Mouse (Mus musculus): Measurements from ENCODE around the gene Camta2. TPM values are rescaled to one million over a fixed set of nuclear protein-coding genes. Genes with fewer than 3 reads are reported as not detected.

Gene Camta2
- polyA plus RNA-seq, 2 experiments, result 2.1 to 2.7 TPM

DNA sequence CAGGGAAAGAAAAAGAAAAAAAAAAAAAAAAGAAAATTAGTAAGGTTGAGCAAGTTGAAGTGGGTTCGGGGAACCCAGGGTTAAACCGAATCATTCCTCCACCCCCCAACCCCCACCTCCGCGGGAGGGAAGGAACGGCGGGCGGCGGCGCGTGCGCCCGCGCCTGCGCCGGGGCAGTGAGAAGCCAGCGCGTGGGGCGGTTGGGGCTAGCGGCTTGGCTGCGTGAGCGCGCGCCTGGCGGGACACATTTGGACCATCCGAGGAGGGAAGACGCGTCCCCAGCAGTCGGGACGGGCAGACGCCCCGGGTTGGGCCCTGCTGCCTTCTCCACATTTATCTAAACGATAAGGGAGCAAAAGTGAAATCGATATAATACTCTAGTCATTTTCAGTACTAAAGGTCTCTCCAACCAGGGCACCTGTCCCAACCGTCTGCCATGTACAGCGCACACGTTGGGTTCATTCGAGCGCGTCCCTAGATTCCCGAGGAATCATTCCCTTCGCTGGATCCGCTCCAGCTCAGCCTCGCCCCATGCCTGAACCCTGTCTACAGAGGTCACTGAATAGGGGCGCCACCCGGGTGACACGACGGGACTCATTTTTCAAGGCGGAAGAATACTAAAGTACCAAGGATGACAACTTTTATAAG, 32.9 kb downstream of the Camta2 start:
- Histone ChIP-seq H3K27me3 (ENCODE audit: control insufficient read depth, insufficient read depth, low read length) (no peaks in the 10 kb centered on the region; the same call in 1 of the 2 replicates), H3K9me3 (ENCODE audit: control insufficient read depth, low read length) (no peaks in the 10 kb centered on the region), H3K4me3 (ENCODE audit: insufficient read depth in 1 of 2, low read depth in 2 of 2, low read length in 2 of 2) (peak overlapping the region; percentile 66 to 97), H3K9ac (replicated peaks) (peak overlapping the region; percentile 99), H3K4me1 (replicated peaks; ENCODE audit: control insufficient read depth in 2 of 2, insufficient read depth in 2 of 2, low read length in 1 of 2) (peaks cover 40 to 42% of the 10 kb centered on the region in 2 experiments), H3K4me2 (ENCODE audit: low read depth) (peak overlapping the region; percentile 85), H3K36me3 (replicated peaks; ENCODE audit: control insufficient read depth, insufficient read depth, low read depth) (peaks cover 29% of the 10 kb centered on the region), H3K27ac (peak overlapping the region; percentile 91)
- no peak for TF ChIP-seq CTCF (IDR thresholded peaks at IDR 0.05; ENCODE audit: low read depth)
- TF ChIP-seq EP300 (IDR thresholded peaks at IDR 0.05; ENCODE audit: low read depth), result no peak; the same call in 1 of the 2 replicates
- DNase-seq (ENCODE audit: low read depth in 3 of 3, low spot score in 3 of 3) (peak; percentile 60 to 63 (median 63)), ATAC-seq (ENCODE audit: insufficient read depth) (peak; percentile 60)
- under 1% methylated on average over 48 of the region's 48 CpGs for WGBS (ENCODE audit: insufficient replicate concordance)

DNA sequence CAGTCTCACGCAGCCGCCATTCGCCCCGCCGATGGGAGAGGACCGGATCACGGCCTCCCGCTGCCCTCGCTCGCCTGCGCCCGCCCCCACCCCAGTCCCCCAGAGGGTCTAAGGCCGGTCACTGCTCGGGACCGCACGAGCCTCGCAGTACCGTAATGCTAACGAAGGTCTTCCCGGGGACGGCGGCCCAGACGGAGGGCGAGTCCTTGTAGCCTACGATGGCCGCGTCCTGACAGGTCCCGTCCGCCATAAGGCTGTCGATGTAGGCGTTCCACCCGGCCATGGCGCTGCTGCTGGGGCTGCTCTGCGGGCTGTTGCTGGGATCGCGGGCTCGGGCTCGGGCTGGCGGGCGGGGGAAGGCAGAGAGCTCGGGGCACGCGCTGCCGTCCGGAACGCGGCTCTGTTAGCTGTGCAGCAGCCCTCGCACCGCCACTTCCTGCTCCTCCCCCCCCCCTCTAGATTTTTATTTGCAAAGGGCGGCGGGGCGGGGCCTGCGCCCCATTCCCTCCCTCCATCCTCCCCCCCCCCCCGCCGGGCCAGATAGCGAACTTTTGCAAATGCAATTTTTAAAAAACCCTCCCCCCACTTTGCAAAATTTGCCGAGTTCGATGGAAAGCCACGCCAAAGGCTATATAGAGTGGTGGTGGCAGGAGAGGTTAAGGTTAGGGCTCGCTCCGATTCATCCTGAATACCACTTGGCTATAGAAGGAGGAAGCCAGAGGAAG, 33.5 kb downstream of the Camta2 start, which contains the start of gene Pfn1:
Gene Pfn1 (minus strand): TSS at position 447 of the 725 bp plus-strand sequence.
- DNase-seq (ENCODE audit: low read depth in 3 of 3, low spot score in 3 of 3) (peak; percentile 74 to 76 (median 75)), ATAC-seq (ENCODE audit: insufficient read depth) (peak; percentile 68)
- Histone ChIP-seq H3K4me1 (replicated peaks; ENCODE audit: control insufficient read depth in 2 of 2, insufficient read depth in 2 of 2, low read length in 1 of 2) (peaks cover 45 to 47% of the 10 kb centered on the region in 2 experiments), H3K27me3 (ENCODE audit: control insufficient read depth, insufficient read depth, low read length) (no peaks in the 10 kb centered on the region; the same call in 1 of the 2 replicates), H3K4me3 (ENCODE audit: insufficient read depth in 1 of 2, low read depth in 2 of 2, low read length in 2 of 2) (peak within 1 kb of the TSS; percentile 85 to 97), H3K9me3 (ENCODE audit: control insufficient read depth, low read length) (no peaks in the 10 kb centered on the region), H3K27ac (peak within 1 kb of the TSS; percentile 91), H3K36me3 (replicated peaks; ENCODE audit: control insufficient read depth, insufficient read depth, low read depth) (peaks cover 36% of the 10 kb centered on the region), H3K4me2 (ENCODE audit: low read depth) (peak within 1 kb of the TSS; percentile 85), H3K9ac (replicated peaks) (peak within 1 kb of the TSS; percentile 99)
- WGBS (ENCODE audit: insufficient replicate concordance), result under 1% methylated on average over 57 of the region's 61 CpGs
- TF ChIP-seq EP300 (IDR thresholded peaks at IDR 0.05; ENCODE audit: low read depth), result peak; percentile 15; the same call in 1 of the 2 replicates
- TF ChIP-seq CTCF (IDR thresholded peaks at IDR 0.05; ENCODE audit: low read depth), result no peak

DNA sequence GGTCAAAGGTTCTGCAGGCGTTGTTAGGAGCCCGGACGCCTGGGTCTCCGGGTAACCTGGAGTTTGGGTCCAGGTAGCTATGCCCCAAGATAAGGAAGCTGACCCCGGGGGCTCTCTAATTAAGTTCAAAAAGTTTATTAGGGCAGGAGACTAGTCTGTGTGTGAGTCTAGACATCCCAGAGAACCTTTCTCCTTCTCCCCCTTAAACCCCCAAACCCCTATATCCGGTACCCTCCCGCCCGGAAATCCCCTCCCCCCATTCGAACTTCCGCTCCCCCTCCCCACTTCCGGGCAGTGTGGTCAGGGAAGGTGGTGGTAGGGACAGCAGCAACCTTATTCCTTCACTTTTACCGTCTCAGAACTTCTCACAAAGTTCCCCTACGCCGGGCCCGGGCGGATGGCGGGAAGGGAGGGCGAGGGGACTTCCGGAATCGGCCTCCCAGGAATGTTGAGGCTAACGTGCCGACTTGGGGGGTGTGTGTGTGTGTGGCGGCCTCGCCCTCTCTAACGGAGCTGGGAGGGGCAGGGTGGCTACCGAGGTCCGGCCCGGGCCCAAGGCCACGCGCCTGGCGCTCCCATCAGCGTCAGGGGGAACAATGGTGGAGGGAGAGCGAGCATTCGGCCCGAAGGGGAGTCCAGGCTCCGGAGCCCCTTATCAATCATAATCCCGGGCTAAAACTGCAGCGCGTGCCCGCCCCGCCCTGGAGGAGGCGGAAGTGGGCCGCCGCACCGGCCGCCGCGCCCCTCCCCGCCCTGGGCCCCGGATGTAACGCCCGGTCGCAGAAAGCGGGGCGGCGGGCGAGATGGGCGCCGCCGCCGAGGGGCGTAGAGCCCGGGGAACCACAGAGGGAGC, 34.3 kb downstream of the Camta2 start:
- no peak for TF ChIP-seq EP300 (IDR thresholded peaks at IDR 0.05; ENCODE audit: low read depth)
- no peak for TF ChIP-seq CTCF (IDR thresholded peaks at IDR 0.05; ENCODE audit: low read depth)
- peaks cover 52 to 55% of the 10 kb centered on the region in 2 experiments for H3K4me1 ChIP-seq (replicated peaks; ENCODE audit: control insufficient read depth in 2 of 2, insufficient read depth in 2 of 2, low read length in 1 of 2)
- WGBS (ENCODE audit: insufficient replicate concordance), result under 1% methylated on average over 47 of the region's 63 CpGs
- peaks cover 43% of the 10 kb centered on the region for H3K36me3 ChIP-seq (replicated peaks; ENCODE audit: control insufficient read depth, insufficient read depth, low read depth)
- peak overlapping the region; percentile 91 for H3K27ac ChIP-seq
- DNase-seq (ENCODE audit: low read depth in 3 of 3, low spot score in 3 of 3) (peak in 1 of 3 experiments; percentile 58), ATAC-seq (ENCODE audit: insufficient read depth) (peak; percentile 73)
- H3K27me3 ChIP-seq (ENCODE audit: control insufficient read depth, insufficient read depth, low read length), result no peaks in the 10 kb centered on the region; the same call in 1 of the 2 replicates
- peak overlapping the region; percentile 99 for H3K9ac ChIP-seq (replicated peaks)
- H3K4me3 ChIP-seq (ENCODE audit: insufficient read depth in 1 of 2, low read depth in 2 of 2, low read length in 2 of 2), result peak overlapping the region; percentile 85 to 97
- no peaks in the 10 kb centered on the region for H3K9me3 ChIP-seq (ENCODE audit: control insufficient read depth, low read length)
- H3K4me2 ChIP-seq (ENCODE audit: low read depth), result peak overlapping the region; percentile 85

DNA sequence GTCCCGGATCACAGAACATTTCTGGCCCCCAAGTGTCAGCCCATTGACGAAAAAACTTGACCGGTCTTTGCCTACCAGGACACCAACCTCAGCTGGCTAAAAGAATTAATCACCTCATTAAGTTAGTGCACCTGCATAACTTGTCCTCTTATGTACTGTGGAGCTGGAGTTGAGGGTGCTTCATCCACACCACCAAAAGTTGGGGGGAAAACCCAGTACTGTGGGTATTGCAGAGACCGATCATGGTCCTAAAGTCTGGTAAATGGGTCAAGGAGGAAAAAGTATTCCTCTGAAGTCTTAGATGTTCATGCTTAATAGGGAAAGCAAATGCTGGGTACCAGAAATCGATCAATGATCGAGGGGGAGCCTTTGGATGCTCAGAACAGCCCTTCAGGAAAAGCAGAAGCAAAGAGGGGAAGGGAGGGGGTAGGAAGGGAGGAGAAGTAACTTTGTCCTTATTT, 35.0 kb downstream of the Camta2 start:
- peaks cover 54 to 58% of the 10 kb centered on the region in 2 experiments for H3K4me1 ChIP-seq (replicated peaks; ENCODE audit: control insufficient read depth in 2 of 2, insufficient read depth in 2 of 2, low read length in 1 of 2)
- DNase-seq (ENCODE audit: low read depth in 3 of 3, low spot score in 3 of 3) (no peak), ATAC-seq (ENCODE audit: insufficient read depth) (no peak)
- peak overlapping the region; percentile 85 to 97 for H3K4me3 ChIP-seq (ENCODE audit: insufficient read depth in 1 of 2, low read depth in 2 of 2, low read length in 2 of 2)
- peaks cover 43% of the 10 kb centered on the region for H3K36me3 ChIP-seq (replicated peaks; ENCODE audit: control insufficient read depth, insufficient read depth, low read depth)
- peak overlapping the region; percentile 91 for H3K27ac ChIP-seq
- peak overlapping the region; percentile 85 for H3K4me2 ChIP-seq (ENCODE audit: low read depth)
- WGBS (ENCODE audit: insufficient replicate concordance), result 24% methylated on average over 6 of the region's 6 CpGs
- peak overlapping the region; percentile 99 for H3K9ac ChIP-seq (replicated peaks)
- no peak for TF ChIP-seq EP300 (IDR thresholded peaks at IDR 0.05; ENCODE audit: low read depth)
- no peak for TF ChIP-seq CTCF (IDR thresholded peaks at IDR 0.05; ENCODE audit: low read depth)
- no peaks in the 10 kb centered on the region for H3K9me3 ChIP-seq (ENCODE audit: control insufficient read depth, low read length)
- H3K27me3 ChIP-seq (ENCODE audit: control insufficient read depth, insufficient read depth, low read length), result no peaks in the 10 kb centered on the region; the same call in 1 of the 2 replicates
